Mouse (Mus musculus): Measurements from ENCODE around the gene Serp2.

Gene Serp2

DNA sequence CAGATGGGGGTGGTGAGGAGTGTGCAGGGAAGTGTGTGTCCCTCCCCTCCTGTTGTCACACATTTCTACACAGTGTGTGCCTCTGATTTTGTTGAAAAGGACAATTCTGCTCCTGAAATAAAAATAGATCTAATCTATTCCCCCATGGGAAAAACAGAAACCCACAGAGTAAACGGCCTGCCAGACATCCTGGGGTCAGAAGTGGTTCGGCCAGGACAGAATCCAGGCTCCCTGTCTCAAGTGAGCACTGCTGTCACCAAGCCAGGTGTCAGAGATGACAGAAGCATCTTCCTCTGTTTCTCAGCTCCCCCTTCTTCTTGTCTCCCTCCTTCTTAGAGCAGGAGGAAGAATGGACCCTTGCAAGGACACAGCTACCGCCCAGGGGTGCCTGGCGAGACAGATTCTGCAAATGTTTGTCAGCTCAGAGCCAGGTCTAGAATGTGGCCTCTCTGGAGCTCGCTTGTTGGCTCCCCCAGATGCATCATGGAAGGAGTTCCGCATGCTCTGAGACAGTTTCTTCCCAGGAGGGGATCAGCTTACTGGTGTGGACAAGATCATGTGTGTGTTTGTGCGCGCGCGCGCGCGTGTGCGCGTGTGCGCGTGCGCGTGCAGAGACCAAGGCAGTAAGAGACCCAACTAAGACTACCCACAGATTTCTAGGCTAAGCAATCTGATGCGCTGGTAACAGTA is 29.5 kb downstream of the Serp2 start:
- DNase-seq (ENCODE audit: low spot score in 2 of 2): peak; percentile 58 to 59

GRCm38 (mm10) chr14:76526467-76526866 is 30.2 kb downstream of the Serp2 start:
- peak; percentile 30 to 51 for DNase-seq (ENCODE audit: low spot score in 2 of 2)

- no peak for DNase-seq (ENCODE audit: low spot score in 2 of 2)
These were observed 33.3 kb downstream of the Serp2 start for GRCm38 (mm10) chr14:76523344-76523743.

GRCm38 (mm10) chr14:76521308-76521707 is 35.4 kb downstream of the Serp2 start:
- no peak for DNase-seq (ENCODE audit: low spot score in 2 of 2)

DNA sequence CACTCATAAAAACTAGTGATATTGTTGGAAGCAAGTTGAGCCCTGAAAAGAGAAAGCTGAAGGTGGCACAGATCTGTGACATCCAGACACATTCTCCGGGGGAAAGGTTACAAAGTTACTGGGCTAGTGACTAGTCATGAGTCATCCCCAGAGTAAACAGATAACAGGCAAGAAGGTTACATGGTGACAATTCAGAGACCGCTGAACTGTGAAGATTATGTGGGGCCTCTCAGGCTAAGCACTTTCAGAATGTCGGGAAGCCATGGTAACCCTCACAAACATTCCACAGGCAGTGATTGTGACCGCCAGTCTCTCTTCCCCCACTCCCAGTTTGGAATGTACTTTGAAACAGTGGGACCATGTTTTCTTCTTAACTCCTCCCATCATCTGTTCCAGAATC is 36.1 kb downstream of the Serp2 start:
- no peak for DNase-seq (ENCODE audit: low spot score in 2 of 2)

- no peak for DNase-seq (ENCODE audit: low spot score in 2 of 2)
These were observed 38.5 kb downstream of the Serp2 start for GRCm38 (mm10) chr14:76518217-76518616.

DNA sequence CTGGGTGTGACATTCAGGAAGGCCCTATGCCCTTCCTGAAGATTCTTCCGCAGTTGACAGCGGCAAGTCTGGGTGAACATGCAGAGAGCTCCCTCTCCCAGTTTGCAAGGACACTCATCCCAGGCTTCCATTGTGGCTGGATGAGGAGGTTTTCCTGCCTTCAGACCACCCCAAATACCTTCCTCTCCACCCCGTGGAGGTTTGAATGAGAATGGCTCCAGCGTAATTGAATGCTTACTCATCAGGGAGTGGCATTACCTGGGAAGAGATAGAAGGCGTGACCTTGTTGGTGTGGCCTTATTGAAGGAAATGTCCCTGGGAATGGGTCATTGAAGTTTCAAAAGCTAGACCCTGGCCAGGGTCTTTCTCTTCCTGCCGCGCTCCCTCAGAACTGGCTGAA is 41.1 kb downstream of the Serp2 start:
- no peak for DNase-seq (ENCODE audit: low spot score in 2 of 2)

DNA sequence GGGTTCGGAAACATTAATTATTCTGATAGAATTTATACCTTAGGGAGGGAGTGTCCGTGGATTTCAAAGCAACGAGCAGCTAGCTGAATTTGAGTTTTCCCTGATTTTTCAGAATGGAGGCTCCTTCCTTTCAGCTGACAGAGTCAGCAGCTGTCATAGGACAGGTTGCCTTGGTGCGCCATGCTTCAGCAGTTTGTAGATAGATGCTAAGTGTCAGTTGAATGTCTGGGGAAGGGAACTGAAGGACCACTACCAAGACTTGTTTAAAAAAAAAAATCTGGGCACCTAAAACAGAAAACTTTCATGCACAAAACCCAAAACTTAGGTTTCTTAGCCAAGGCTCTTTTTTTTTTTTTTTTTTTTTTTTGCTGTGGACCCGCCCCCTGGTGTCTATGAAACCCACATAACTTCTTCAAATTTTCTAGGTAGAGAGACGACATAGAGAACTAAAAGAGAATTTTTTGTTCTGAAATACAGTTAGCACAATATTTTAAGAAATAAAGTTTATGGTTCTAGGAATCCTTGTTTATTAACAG is 42.6 kb downstream of the Serp2 start:
- no peak for DNase-seq (ENCODE audit: low spot score in 2 of 2)

DNA sequence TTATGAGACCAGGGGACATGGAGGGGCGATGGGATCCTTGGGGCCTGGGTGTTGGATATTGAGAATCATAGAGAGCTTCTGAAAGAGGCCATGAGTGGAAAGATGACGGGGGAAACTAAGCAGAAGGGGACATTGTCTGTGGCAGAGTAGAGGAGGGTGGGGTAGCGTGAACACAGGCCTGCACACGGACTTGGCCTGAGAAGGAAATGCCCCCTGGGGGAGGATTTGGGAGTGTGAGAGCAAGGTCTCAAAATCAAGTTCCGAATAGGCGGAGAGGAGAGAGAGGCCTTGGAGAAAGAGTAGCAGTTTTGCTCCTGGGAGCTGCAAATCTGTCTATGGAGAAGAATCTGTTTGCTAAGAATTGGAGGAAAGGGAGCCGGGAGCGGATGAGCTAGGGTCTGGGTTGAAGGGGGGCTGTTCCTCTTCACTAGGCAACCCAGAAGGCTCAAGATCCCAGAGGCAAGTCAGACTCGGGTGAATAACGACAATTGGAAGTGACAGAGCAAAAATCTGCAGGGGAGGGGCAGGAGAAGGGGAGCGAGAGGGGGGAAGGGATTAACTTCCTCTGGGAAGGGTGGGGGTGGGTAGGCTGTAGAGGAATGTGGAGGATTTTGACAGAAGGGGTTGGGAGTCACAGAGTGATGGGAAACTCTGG is 43.2 kb downstream of the Serp2 start:
- DNase-seq (ENCODE audit: low spot score in 2 of 2): no peak

- DNase-seq (ENCODE audit: low spot score in 2 of 2): no peak
These were observed 44.7 kb downstream of the Serp2 start for GRCm38 (mm10) chr14:76511971-76512370.

- DNase-seq (ENCODE audit: low spot score in 2 of 2): no peak
These were observed 48.0 kb downstream of the Serp2 start for GRCm38 (mm10) chr14:76508701-76509100.

- DNase-seq (ENCODE audit: low spot score in 2 of 2): no peak
These were observed 48.7 kb downstream of the Serp2 start for GRCm38 (mm10) chr14:76507804-76508500.

- DNase-seq (ENCODE audit: low spot score in 2 of 2): no peak
These were observed 49.3 kb downstream of the Serp2 start for GRCm38 (mm10) chr14:76507357-76507756.

DNA sequence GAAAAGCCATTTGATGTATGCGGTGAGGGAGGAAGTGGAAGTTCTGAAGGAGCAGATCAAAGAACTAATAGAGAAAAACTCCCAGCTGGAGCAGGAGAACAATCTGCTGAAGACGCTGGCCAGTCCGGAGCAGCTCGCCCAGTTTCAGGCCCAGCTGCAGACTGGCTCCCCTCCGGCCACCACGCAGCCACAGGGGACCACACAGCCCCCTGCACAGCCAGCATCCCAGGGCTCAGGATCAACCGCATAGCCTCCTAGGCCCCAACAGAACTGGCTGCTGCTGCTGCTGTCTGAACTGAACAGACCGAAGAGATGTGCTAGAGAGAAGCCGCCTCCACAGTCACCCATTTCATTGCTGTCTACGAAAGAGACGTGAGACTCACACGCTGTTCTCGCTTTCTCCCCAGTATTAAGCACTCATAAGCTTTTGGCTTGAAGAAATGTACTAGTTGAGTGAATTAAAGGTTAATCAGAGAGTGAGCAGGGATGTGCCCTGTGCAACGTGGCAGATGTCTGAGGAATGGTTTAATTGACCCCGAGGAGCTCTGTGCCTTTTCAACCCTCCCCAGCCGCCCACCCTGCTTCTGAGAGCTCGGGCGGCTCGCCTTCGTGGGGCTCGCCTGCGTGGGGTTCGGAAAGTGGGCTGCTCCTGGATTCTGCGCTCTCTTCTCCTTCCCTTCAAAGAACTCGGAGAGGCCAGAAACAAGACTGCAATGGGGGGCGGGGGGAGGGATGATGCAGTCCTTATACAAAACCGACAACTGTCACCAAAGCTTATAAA is 50.1 kb downstream of the Serp2 start:
- DNase-seq (ENCODE audit: low spot score in 2 of 2): peak in 1 of 2 experiments; percentile 29

- DNase-seq (ENCODE audit: low spot score in 2 of 2): peak; percentile 90 to 91
These were observed 51.1 kb downstream of the Serp2 start for GRCm38 (mm10) chr14:76505439-76506220.

GRCm38 (mm10) chr14:76505101-76505438 is 51.6 kb downstream of the Serp2 start:
- no peak for DNase-seq (ENCODE audit: low spot score in 2 of 2)

- peak; percentile 94 to 97 for DNase-seq (ENCODE audit: low spot score in 2 of 2)
These were observed 52.5 kb downstream of the Serp2 start for GRCm38 (mm10) chr14:76504121-76504737.

DNA sequence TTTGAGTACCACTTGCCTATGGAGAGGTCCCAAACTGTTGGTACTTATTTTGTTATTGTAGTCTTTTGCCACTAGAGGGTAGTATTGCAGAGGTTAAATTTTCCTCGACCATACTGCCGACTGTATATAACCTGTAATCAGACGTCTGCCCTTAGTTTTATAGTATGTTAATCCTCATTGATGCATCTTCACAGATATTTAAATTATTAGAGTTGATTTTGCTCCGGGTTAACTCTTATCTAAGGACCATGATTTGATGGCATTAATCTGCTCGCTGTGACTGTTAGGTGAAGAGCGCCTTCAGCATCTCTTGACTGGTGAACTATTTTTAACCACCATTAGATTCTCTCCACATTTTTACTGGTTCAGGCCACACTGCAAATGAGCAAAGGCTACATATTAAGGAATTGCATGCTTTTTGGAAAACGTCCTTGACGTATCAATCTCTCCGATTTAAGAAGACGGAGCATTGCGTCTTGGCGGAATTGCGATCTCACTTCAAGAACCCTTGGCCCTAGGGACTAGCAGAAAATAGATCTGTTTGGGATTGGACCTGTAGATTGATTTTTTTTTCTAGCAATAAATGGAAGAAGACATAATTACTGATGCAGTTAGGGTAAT is 53.3 kb downstream of the Serp2 start:
- peak; percentile 26 to 37 for DNase-seq (ENCODE audit: low spot score in 2 of 2)

- DNase-seq (ENCODE audit: low spot score in 2 of 2): no peak
These were observed 56.7 kb downstream of the Serp2 start for GRCm38 (mm10) chr14:76500036-76500435.

GRCm38 (mm10) chr14:76499492-76499891 is 57.2 kb downstream of the Serp2 start:
- DNase-seq (ENCODE audit: low spot score in 2 of 2): no peak

All from heart, adult 9 months (tissue).